Mouse (Mus musculus) midbrain, embryonic 11.5 days (tissue): ENCODE measurements around the gene Rbl1. TPM values are rescaled to one million over a fixed set of nuclear protein-coding genes. Genes with fewer than 3 reads are reported as not detected.

Experiments used
- ATAC-seq: fragments of 200-750 bp; cut with Nextera tagmentation; 2 replicates; pipeline ENCODE4 v1.8.0; 2017; ENCODE audit warnings: moderate TSS enrichment, moderate library complexity; ENCODE audit not compliant: low FRiP score
- DNase-seq: peaks from one replicate; pipeline ENCODE4 v3.0.0; 2015; ENCODE audit warnings: low spot score; ENCODE audit errors: missing footprints
- H3K27ac ChIP-seq: fragments of 300-500 bp; sonication (generic); 2 replicates; pipeline ENCODE4 v1.5.1; 2014; ENCODE audit warnings: low read depth, low read length
- H3K27me3 ChIP-seq: fragments of 300-500 bp; sonication (generic); 2 replicates; pipeline ENCODE4 v1.6.1; 2014; ENCODE audit warnings: mild to moderate bottlenecking, low read length, moderate library complexity, mixed read lengths; ENCODE audit not compliant: control insufficient read depth, insufficient read depth
- H3K36me3 ChIP-seq: fragments of 300-500 bp; sonication (generic); 2 replicates; pipeline ENCODE4 v1.6.1; 2014; ENCODE audit warnings: mild to moderate bottlenecking, low read length, moderate library complexity, mixed read lengths; ENCODE audit not compliant: control insufficient read depth, insufficient read depth
- H3K4me1 ChIP-seq: fragments of 300-500 bp; sonication (generic); 2 replicates; pipeline ENCODE4 v1.6.1; 2014; ENCODE audit warnings: low read length; ENCODE audit not compliant: control insufficient read depth, insufficient read depth
- H3K4me2 ChIP-seq: fragments of 300-500 bp; sonication (generic); 2 replicates; pipeline ENCODE4 v1.6.1; 2014; ENCODE audit warnings: mild to moderate bottlenecking, moderate library complexity
- H3K4me3 ChIP-seq: fragments of 300-500 bp; sonication (generic); 2 replicates; pipeline ENCODE4 v1.5.1; 2014; ENCODE audit warnings: low read depth, low read length
- H3K9ac ChIP-seq: fragments of 300-500 bp; sonication (generic); 2 replicates; pipeline ENCODE4 v1.6.1; 2014; ENCODE audit warnings: low read length
- H3K9me3 ChIP-seq: fragments of 300-500 bp; sonication (generic); 2 replicates; pipeline ENCODE4 v1.6.1; 2016; ENCODE audit warnings: low read length; ENCODE audit not compliant: control insufficient read depth
- WGBS: fragments of 180-500 bp; shearing (Covaris S2); extraction: QIAGEN DNeasy Blood & Tissue Kit; methylation state at CpG from one replicate; pipeline ENCODE4 v1.1.7; 2014; 5-methylcytosine and 5-hydroxymethylcytosine counted together
- polyA plus RNA-seq: library from polyadenylated mRNA; unstranded; fragments of >200 nt; fragmentation: Nextera tagmentation; extraction: Ambion mirVana; gene quantifications from 2 replicates; pipeline ENCODE4 v1.2.1, GENCODE M21; 2014

Gene Rbl1
- polyA plus RNA-seq, 1 experiment from 2014 or later, result 42.5 TPM

DNA sequence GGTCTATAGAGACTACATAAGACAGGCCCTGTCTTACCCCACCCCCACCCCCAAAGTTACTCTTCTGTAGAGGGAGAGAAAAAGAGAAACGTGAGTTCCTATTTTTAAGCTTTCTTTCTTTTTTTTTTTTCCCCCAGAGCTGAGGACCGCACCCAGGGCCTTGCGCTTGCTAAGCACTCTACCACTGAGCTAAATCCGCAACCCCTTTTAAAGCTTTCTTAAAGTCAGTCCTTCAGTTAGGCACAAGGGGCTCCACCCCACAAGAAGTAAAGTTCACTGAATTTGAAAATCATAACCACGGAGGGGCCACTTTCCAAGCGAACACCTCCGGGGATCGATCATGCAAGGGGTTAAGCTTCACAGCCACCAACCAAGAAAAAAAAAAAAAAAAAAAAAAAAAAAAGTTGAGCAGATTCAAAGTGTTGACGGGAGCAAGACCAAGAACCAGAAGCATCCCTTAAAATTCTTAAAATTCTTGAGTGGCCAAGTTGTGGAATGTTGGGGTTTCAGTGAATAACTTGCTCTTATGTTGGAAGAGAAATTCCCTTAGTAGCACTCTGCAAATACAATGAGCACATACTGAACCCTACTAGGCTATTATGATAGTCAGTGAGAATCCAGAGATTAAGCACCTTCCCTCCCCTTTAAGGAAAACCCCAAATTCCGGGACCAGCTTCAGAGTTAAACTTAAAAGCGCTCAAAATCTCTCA, 70.4 kb downstream of the Rbl1 start:
- H3K4me1 ChIP-seq, result peaks cover 3% of the 10 kb centered on the region; the same call in 1 of the 2 replicates
- H3K36me3 ChIP-seq, result no peaks in the 10 kb centered on the region
- peak overlapping the region; percentile 58 for H3K9ac ChIP-seq
- no peak overlapping the region for H3K27ac ChIP-seq
- no peak for ATAC-seq
- WGBS, result 17% methylated on average over 11 of the region's 11 CpGs
- peak overlapping the region; percentile 98 for H3K4me2 ChIP-seq
- peak; percentile 69 for DNase-seq
- no peaks in the 10 kb centered on the region for H3K9me3 ChIP-seq
- no peaks in the 10 kb centered on the region for H3K27me3 ChIP-seq
- H3K4me3 ChIP-seq, result peak overlapping the region; percentile 51

DNA sequence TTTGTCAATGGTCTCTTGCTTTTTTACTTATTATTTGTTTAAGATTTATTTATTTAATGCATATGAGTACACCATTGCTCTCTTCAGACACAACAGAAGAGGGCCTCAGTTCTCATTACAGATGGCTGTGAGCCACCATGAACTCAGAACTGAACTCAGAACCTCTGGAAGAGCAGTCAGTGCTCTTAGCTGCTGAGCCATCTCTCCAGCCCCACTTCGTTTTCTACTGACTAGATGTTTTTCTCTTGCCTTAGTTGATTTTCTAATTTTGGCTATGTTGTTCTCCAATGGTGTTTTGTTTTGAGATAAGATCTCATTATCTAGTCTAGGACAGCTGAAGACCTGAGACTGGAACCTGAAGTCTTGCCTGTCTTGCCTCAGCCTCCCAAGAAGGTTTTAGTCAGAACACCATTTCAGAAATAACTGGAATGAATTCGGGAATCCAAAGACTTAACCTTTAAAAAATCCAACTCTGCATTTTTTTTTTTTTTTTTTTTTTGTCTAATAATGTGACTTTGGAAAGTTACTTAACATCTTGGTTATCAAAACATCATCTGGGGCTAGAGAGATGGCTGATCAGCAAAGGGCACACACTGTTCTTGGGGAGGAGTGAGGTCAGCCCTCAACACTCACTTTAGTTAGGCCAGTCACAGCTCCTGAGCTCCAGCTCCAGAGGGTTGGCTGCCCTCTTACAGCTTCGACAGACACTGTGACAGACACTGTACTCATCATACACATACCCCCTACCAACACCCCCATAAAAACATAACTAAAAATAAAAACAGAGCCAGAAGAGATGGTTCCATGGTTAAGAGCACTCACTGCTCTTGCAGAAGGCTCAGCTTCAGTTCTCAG, 71.4 kb downstream of the Rbl1 start:
- DNase-seq (peak; percentile 49), ATAC-seq (no peak)
- H3K27me3 ChIP-seq, result no peaks in the 10 kb centered on the region
- no peaks in the 10 kb centered on the region for H3K9me3 ChIP-seq
- 84% methylated on average over 3 of the region's 3 CpGs for WGBS
- H3K4me3 ChIP-seq, result no peak overlapping the region
- no peaks in the 10 kb centered on the region for H3K36me3 ChIP-seq
- no peak overlapping the region for H3K27ac ChIP-seq
- H3K9ac ChIP-seq, result no peak overlapping the region
- peaks cover 3% of the 10 kb centered on the region; the same call in 1 of the 2 replicates for H3K4me1 ChIP-seq
- no peak overlapping the region for H3K4me2 ChIP-seq

DNA sequence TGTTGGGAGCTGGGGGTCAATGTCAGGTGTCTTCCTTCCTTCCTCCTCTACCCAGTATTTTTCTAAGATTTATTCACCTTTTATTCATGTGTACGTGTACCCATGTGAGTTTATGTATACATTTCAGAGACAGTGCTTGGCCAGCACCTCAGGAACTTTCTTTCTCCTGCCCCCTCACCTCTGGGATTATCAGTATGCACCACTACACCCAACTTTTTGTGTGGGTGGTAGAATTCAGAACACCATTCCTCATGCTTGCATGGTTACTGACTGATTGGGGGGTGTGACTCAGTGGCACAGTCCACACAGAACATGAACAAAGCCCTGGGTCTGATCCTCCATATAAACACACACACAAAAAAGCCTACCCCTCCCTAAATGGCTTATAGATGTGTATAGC, 72.2 kb downstream of the Rbl1 start:
- peaks cover 3% of the 10 kb centered on the region; the same call in 1 of the 2 replicates for H3K4me1 ChIP-seq
- 90% methylated on average over 1 of the region's 1 CpGs for WGBS
- H3K27me3 ChIP-seq, result no peaks in the 10 kb centered on the region
- DNase-seq (peak; percentile 28), ATAC-seq (no peak)
- no peaks in the 10 kb centered on the region for H3K36me3 ChIP-seq
- no peaks in the 10 kb centered on the region for H3K9me3 ChIP-seq
- H3K4me2 ChIP-seq, result no peak overlapping the region
- H3K9ac ChIP-seq, result no peak overlapping the region
- H3K27ac ChIP-seq, result no peak overlapping the region
- no peak overlapping the region for H3K4me3 ChIP-seq

DNA sequence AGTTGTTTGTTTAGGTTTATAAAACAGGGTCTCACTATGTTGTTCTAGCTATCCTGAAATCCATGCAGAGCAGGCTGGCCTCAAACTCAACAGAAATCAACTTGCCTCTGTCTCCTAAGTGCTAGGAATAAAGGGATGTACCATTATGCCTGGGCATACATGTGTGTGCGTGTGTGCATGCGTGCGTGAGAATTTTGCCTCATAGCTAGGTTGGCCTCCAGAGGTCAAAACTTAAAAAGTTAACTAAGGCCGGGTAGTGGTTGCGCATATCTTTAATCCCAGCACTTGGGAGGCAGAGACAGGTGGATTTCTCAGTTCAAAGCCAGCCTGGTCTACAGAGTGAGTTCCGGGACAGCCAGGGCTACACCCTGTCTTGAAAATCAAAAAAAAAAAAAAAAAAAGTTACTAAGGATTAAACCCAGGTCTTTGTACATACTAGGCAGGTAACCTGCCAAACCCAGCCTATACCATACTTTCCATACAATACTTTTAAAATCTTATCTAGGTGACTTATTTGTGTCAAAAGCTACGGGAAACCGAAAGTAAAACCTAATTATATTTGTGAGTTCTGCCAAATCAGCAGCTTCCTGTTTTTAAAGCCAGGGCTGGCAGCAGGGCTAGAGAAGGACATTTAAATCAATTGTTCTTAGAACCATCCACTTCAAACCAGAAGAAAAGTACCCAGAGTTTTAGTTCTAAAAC, 73.4 kb downstream of the Rbl1 start:
- Histone ChIP-seq H3K36me3 (no peaks in the 10 kb centered on the region), H3K4me2 (no peak overlapping the region), H3K9ac (no peak overlapping the region), H3K9me3 (no peaks in the 10 kb centered on the region), H3K27me3 (no peaks in the 10 kb centered on the region), H3K27ac (no peak overlapping the region), H3K4me1 (peaks cover 3% of the 10 kb centered on the region; the same call in 1 of the 2 replicates), H3K4me3 (no peak overlapping the region)
- DNase-seq (peak; percentile 45), ATAC-seq (no peak)
- 89% methylated on average over 8 of the region's 8 CpGs for WGBS

DNA sequence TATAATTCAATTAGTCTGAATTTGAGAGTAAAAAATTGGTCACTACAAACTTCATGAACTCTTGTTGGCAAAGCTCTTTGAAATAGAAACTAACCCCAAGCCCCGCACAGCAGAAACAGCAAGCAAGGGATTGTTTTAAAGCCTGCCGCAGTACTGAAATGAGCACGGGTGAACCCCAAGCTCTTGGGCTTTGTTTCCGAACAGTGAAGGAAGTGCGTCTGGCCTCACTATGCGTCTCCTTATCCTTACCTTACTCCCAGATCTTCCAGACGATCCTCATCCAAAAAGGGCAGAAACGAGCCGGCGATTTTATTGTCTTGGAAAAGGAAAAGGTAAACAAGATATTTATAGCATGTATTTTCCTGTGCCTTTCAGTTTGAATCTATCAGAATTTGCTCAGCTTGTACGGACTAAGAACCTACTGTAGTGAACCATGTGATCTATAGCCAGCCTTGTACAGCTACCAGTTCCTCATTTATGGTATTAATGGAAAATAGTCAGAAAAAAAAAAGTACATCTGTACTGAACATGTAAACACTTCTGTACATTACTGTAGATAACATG, 74.7 kb downstream of the Rbl1 start:
- no peak overlapping the region for H3K4me2 ChIP-seq
- H3K9me3 ChIP-seq, result no peaks in the 10 kb centered on the region
- ATAC-seq (no peak), DNase-seq (peak; percentile 72)
- H3K4me1 ChIP-seq, result peaks cover 3% of the 10 kb centered on the region; the same call in 1 of the 2 replicates
- 88% methylated on average over 11 of the region's 11 CpGs for WGBS
- no peak overlapping the region for H3K4me3 ChIP-seq
- H3K27me3 ChIP-seq, result no peaks in the 10 kb centered on the region
- no peak overlapping the region for H3K27ac ChIP-seq
- no peak overlapping the region for H3K9ac ChIP-seq
- H3K36me3 ChIP-seq, result no peaks in the 10 kb centered on the region

DNA sequence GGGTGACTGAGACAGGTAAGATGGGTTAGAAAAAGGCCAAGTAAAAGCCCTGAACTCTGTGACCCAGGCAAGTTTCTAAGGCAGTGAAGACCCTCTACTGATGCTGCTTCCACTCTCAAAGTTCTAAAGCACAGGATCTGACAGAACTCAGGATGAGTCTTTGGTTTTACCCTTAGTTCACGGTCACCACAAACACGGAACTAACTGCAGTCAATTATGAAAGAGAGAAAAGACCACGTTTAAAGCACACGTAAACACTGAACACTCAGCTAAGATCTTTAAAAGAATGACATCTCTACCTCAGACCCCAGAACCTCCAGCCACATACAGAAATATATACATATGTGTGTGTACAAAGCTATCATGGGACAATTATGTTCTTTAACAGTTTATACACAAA, 75.2 kb downstream of the Rbl1 start:
- H3K9ac ChIP-seq, result no peak overlapping the region
- DNase-seq (peak; percentile 60), ATAC-seq (no peak)
- no peaks in the 10 kb centered on the region for H3K36me3 ChIP-seq
- 94% methylated on average over 4 of the region's 4 CpGs for WGBS
- no peak overlapping the region for H3K4me3 ChIP-seq
- H3K4me1 ChIP-seq, result peaks cover under 1% of the 10 kb centered on the region; the same call in 1 of the 2 replicates
- H3K4me2 ChIP-seq, result no peak overlapping the region
- H3K27me3 ChIP-seq, result no peaks in the 10 kb centered on the region
- H3K9me3 ChIP-seq, result no peaks in the 10 kb centered on the region
- no peak overlapping the region for H3K27ac ChIP-seq

DNA sequence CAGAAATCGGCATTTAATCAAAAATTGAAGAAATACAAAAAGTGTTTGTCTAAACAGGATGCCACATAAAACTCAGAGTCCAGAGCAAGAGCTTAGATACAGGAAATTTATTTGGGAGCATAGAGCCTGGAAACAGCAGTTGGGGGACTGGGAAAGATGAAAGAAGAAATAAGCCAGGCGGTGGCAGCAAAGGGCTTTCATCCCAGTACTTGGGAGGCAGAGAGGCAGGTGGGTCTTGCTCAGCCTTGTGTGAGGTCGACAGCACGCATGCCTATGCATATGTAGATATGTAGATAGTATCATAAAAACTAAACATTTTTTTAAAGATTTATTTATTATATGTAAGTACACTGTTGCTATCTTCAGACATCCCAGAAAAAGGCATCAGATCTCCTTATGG, 76.3 kb downstream of the Rbl1 start:
- no peak overlapping the region for H3K4me3 ChIP-seq
- no peaks in the 10 kb centered on the region for H3K4me1 ChIP-seq
- H3K9me3 ChIP-seq, result no peaks in the 10 kb centered on the region
- 78% methylated on average over 4 of the region's 4 CpGs for WGBS
- ATAC-seq (no peak), DNase-seq (no peak)
- no peaks in the 10 kb centered on the region for H3K27me3 ChIP-seq
- no peak overlapping the region for H3K27ac ChIP-seq
- no peak overlapping the region for H3K9ac ChIP-seq
- H3K36me3 ChIP-seq, result no peaks in the 10 kb centered on the region
- no peak overlapping the region for H3K4me2 ChIP-seq

DNA sequence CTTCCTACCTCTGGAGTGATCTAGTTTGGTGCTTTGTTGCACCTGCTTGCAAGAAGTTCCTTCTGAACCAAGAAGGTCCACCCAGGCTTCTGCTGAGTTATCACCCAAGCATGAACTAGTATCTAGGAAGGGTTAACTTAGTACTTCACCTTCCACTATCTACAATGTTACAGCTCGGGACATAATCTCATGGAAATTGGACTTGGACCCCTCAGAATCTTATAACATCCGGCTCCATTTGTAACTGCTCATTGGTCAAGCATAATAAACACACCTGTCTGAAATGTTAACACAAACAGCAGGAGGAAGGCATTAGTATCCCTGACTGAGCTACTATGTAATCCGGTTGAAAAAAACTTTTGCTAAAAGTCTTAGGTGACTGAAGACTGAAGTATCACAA, 77.0 kb downstream of the Rbl1 start:
- H3K27ac ChIP-seq, result no peak overlapping the region
- H3K9ac ChIP-seq, result no peak overlapping the region
- no peaks in the 10 kb centered on the region for H3K36me3 ChIP-seq
- H3K4me2 ChIP-seq, result no peak overlapping the region
- 94% methylated on average over 3 of the region's 3 CpGs for WGBS
- no peak overlapping the region for H3K4me3 ChIP-seq
- ATAC-seq, result no peak
- DNase-seq, result peak; percentile 21
- no peaks in the 10 kb centered on the region for H3K9me3 ChIP-seq
- no peaks in the 10 kb centered on the region for H3K4me1 ChIP-seq
- no peaks in the 10 kb centered on the region for H3K27me3 ChIP-seq
